Mouse (Mus musculus) cortical plate, adult 2 months (tissue): ENCODE measurements at regions not wholly inside any gene's neighbourhood (a gene's known extent, or its start where the extent isn't known, plus 50 kb on each side); places are given as distances from the start of the nearest gene placed in this dataset.

ENCODE experiments used
- H3K27ac ChIP-seq: fragments of 200-500 bp; 2 replicates; pipeline ENCODE4 v1.5.1; 2012; ENCODE audit warnings: low read length, control low read depth, inconsistent platforms; ENCODE audit not compliant: insufficient read depth
- H3K4me1 ChIP-seq: fragments of 200-500 bp; 2 replicates; pipeline ENCODE4 v1.6.1; 2011; ENCODE audit warnings: low read length; ENCODE audit not compliant: control insufficient read depth, insufficient read depth
- H3K4me3 ChIP-seq: fragments of 200-500 bp; 2 replicates; pipeline ENCODE4 v1.5.1; 2011; ENCODE audit warnings: mild to moderate bottlenecking, low read length, control low read depth; ENCODE audit not compliant: insufficient read depth
- CTCF ChIP-seq: fragments of 200-500 bp; IDR thresholded peaks from 2 replicates; pipeline ENCODE4 v1.5.1; 2011; ENCODE audit warnings: mild to moderate bottlenecking, control low read depth, low read length; ENCODE audit not compliant: insufficient read depth; ENCODE audit errors: extremely low read depth
- POLR2A ChIP-seq: fragments of 200-500 bp; IDR thresholded peaks from 2 replicates; pipeline ENCODE4 v1.6.1; 2011; ENCODE audit warnings: mild to moderate bottlenecking, low read length, control low read depth; ENCODE audit not compliant: insufficient read depth; ENCODE audit errors: extremely low read depth

- no peak for TF ChIP-seq CTCF
- H3K4me1 ChIP-seq: no peaks in the 10 kb centered on the region
- no peak overlapping the region for H3K4me3 ChIP-seq
- no peak overlapping the region for H3K27ac ChIP-seq
Observed at GRCm38 (mm10) chr9:84354409-84354808, 429.5 kb downstream of the Bckdhb start.

GRCm38 (mm10) chr9:84356167-84356566 is 431.2 kb downstream of the Bckdhb start:
- Histone ChIP-seq H3K27ac (no peak overlapping the region), H3K4me3 (no peak overlapping the region), H3K4me1 (no peaks in the 10 kb centered on the region)
- no peak for TF ChIP-seq POLR2A
- TF ChIP-seq CTCF: no peak

GRCm38 (mm10) chr9:84359879-84360278 is 434.9 kb downstream of the Bckdhb start:
- Histone ChIP-seq H3K27ac (no peak overlapping the region), H3K4me1 (no peaks in the 10 kb centered on the region), H3K4me3 (no peak overlapping the region)
- TF ChIP-seq CTCF (no peak), POLR2A (no peak)

- Histone ChIP-seq H3K4me1 (no peaks in the 10 kb centered on the region), H3K4me3 (no peak overlapping the region), H3K27ac (no peak overlapping the region)
- TF ChIP-seq CTCF (no peak), POLR2A (no peak)
Observed at GRCm38 (mm10) chr9:84360484-84360883, 435.5 kb downstream of the Bckdhb start.

- Histone ChIP-seq H3K27ac (no peak overlapping the region), H3K4me3 (no peak overlapping the region), H3K4me1 (no peaks in the 10 kb centered on the region)
- TF ChIP-seq POLR2A (no peak), CTCF (no peak)
Observed at GRCm38 (mm10) chr9:84363478-84363877, 438.5 kb downstream of the Bckdhb start.

- H3K4me1 ChIP-seq: no peaks in the 10 kb centered on the region
- TF ChIP-seq CTCF (no peak), POLR2A (no peak)
- no peak overlapping the region for H3K27ac ChIP-seq
- no peak overlapping the region for H3K4me3 ChIP-seq
Observed at GRCm38 (mm10) chr9:84369200-84369599, 444.3 kb downstream of the Bckdhb start.

GRCm38 (mm10) chr9:84370260-84370659 is 445.3 kb downstream of the Bckdhb start:
- TF ChIP-seq CTCF (no peak), POLR2A (no peak)
- H3K4me1 ChIP-seq: no peaks in the 10 kb centered on the region
- H3K27ac ChIP-seq: no peak overlapping the region
- H3K4me3 ChIP-seq: no peak overlapping the region

GRCm38 (mm10) chr9:84375746-84376145 is 450.8 kb downstream of the Bckdhb start:
- H3K4me3 ChIP-seq: no peak overlapping the region
- no peak overlapping the region for H3K27ac ChIP-seq
- no peak for TF ChIP-seq POLR2A
- H3K4me1 ChIP-seq: no peaks in the 10 kb centered on the region

GRCm38 (mm10) chr9:84376621-84377020 is 451.7 kb downstream of the Bckdhb start:
- Histone ChIP-seq H3K4me3 (no peak overlapping the region), H3K27ac (no peak overlapping the region), H3K4me1 (no peaks in the 10 kb centered on the region)
- no peak for TF ChIP-seq CTCF
- no peak for TF ChIP-seq POLR2A

- TF ChIP-seq CTCF (no peak), POLR2A (no peak)
- H3K4me1 ChIP-seq: no peaks in the 10 kb centered on the region
- H3K27ac ChIP-seq: no peak overlapping the region
- H3K4me3 ChIP-seq: no peak overlapping the region
Observed at GRCm38 (mm10) chr9:84381942-84382341, 457.0 kb downstream of the Bckdhb start.

GRCm38 (mm10) chr9:84389831-84390230 is 464.9 kb downstream of the Bckdhb start:
- Histone ChIP-seq H3K4me3 (no peak overlapping the region), H3K27ac (no peak overlapping the region), H3K4me1 (no peaks in the 10 kb centered on the region)
- TF ChIP-seq CTCF (no peak), POLR2A (no peak)
